Mouse (Mus musculus) heart, adult 8-10 months (tissue): ENCODE results near the gene BC034090. TPM values are rescaled to one million over a fixed set of nuclear protein-coding genes. Genes with fewer than 3 reads are reported as not detected.

Experiments
- DNase-seq: peaks from one replicate; pipeline ENCODE4 v3.0.0; 2022; ENCODE audit warnings: low spot score
- total RNA-seq, 4 experiments: library from RNA; stranded (reverse); gene quantifications; 2 replicates each; pipeline ENCODE4 v1.2.4; 2022

BC034090 gene
- total RNA-seq, 4 experiments from 2014 or later, result 33.0 to 42.1 (median 39.3) TPM

DNA sequence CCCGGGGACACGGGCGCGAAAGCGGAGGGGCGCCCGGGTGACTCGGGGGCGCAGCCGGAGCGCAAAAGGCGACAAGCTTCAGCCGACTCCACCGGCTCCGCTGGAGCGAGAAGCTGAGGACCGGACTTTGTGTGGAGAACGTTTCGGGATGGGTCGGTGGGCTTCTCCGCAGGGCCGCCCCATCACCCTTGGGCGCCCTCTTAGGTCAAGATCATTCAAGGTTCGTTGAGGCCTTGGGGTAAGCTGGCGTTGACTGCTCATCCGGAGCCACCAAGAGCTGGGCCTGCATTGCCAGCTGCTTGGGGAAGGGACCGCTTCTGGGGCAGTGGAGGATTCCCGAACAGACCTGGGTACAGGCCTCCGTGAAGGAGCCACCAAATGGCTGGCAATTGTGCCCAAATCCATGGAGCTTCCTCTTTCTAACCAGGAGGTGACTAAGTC, 547 bp upstream of the BC034090 start:
- no peak for DNase-seq

DNA sequence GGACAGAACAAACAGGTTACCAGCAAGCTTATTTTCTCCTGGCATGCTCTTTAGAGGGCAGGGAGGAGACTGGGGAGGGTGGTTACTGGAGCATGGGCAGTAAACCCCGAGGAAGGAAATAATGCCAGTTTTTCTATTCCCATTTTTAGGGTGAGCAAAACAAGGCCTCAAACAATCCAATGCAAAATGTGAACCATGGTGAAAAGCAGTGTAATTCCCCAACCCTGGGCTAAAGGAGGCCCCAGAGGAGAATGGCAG, 1.8 kb downstream of the BC034090 start:
- no peak for DNase-seq

DNA sequence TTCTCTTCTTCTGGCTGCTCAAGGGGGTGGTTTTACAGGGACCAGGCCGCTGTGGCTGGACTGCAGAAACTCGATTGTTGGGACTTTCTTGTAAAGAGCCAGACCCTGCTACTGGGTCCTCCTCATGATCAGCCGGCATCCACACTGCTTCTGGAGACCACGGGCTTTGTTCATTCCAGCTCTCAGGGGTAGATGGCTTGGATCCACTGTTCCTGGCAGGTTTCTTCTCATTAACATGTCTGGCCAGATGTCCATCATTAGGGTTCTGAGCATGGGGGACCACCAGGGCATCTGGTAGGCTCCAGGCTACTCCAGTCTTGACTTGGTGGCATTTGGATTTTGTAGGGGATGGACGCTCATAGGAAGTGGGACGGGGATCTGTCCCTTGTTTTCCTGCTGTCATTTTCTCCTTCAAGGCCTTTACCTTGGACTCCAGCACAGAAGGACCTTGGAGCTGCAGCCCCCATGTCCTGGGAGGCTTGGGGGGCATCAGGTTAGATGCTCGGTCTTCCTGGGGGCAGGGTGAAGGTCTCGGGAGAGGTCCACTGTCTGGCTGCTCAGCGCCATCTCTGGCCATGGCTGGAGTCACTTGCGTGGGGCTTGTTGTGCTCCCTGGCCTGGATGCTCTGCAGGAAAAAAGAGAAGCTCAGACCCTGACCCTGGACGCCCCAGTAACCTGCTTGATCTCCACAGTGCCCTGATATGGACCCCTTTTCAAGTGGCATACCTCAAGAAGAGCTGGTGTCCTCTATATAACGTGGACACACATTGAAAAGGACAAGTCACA, 2.4 kb downstream of the BC034090 start:
- DNase-seq, result no peak

DNA sequence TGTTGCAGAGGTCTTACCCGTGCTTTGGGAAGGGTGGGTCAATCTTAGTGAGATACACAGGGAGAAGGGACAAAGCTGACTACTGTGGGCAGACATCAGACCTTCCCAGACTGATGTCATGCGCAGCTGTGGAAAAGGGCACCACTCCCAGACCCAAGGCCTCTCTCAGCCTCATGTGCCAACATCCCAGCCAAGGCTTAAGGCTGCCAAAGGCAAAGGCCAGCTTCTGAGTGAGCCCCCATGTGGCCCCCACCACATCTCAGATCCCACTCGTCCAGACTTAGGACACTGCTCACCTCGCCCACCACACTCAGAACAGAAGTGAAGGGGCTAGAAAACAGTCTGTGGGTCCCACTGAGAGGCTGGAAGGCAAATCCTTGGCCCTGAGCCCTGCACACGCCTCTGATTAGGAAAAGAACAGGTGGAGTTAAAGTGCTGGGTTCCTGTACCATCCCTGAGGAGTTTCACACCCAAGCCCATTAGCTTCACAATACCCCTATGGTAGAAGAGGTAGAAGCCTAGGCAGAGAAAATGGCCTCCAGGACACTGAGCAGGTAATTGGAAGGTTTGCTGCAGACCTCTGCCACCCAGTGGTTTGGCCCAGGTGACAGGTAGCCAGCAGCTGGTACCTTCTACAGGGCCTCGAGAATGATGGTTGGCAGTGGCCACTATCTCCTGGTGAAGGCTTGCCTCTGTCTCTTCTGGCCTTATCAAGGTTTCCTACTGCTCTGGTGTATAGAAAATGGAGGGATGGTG, 4.1 kb downstream of the BC034090 start:
- DNase-seq, result no peak

DNA sequence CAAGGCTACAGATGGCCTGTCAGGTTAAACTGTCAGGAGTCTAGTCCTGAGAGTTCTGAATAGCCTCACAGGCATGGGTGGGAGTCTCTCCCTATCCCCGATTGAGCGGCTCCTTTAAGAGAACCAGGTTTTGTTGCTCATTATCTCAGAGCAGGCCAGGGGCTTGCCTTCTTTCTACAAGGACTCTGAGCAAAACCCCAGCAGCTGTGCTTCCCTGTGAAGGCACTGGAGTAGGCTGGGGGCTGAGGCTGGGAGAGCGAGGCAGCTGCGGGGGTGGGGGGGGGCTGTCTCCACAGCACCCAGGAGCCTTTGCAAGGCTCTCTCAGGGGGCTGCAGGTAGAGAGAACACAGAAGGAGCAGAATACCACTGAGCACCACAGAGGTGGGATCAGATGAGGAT, 5.1 kb downstream of the BC034090 start:
- DNase-seq, result no peak

DNA sequence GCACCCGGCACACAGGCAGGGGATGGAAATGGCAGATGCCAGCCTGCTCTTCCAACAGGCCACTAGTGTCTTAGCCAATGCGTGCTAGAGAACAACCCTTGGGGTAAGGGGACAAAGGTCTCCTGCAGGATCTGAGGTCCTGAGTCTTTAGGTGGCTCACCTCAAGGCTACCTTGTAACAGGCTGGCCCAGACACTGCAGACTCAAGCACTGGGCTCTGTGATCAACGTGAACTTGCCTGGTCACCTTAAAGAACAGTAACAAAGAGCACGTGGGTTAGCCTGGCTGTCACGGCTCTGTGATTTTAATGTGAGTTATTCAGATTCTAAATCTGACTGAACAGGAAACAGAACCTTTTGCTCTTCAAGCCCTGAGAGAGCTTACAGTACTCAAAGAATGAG, 6.1 kb downstream of the BC034090 start:
- DNase-seq, result no peak

DNA sequence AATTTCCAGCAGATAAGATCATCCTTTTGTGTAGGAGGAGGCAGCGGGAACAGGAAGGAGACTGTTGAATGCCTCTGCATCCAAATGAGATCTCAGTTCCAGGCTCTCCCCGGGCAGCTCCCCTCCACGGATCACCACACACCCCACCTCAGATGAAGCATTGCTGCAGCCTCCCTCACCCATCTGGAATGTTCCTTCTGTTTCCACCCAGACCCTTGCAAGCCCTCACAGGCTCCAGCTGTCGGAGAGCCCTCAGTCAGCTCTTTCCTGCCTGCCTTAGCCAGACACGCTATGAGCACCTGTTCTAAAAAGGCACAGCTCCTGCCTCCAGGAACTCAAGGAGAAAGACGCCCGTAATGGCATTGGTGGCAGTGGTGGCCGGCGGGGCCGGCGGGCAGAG, 6.9 kb downstream of the BC034090 start:
- DNase-seq, result no peak

DNA sequence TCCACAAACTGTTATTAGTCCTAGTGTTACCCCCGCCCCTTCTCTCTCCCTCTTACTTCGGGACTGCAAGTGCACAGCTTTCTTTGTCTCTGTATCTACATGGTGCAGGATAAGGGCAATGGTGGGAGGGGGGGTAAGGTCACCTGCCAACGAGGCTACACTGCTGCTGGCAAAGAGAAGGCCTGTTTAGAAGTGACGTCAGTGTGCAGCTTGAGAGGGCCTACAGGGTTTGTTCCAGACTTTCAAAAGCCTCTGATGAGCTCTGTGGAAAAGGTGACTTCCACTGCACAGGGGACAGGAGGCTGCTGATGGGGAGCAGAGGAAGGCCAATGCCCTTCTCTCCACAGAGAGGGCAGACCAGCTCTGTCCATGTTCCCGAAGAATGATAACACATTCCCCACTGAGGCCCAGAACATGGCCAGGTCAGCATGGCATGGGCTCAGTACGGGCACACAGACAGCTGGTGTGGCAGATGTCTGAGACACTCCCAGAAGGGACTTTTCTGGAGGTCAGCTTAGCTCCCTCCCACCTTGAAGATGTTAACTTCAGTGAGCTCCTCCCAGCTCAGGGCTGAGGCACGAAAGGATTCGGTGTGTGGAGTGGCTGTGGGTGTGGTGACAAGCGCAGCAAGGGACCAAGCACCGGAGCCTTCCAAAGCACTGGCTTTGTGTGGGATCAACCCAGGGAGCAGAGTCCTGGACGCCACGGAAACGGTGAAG, 7.8 kb downstream of the BC034090 start:
- no peak for DNase-seq

DNA sequence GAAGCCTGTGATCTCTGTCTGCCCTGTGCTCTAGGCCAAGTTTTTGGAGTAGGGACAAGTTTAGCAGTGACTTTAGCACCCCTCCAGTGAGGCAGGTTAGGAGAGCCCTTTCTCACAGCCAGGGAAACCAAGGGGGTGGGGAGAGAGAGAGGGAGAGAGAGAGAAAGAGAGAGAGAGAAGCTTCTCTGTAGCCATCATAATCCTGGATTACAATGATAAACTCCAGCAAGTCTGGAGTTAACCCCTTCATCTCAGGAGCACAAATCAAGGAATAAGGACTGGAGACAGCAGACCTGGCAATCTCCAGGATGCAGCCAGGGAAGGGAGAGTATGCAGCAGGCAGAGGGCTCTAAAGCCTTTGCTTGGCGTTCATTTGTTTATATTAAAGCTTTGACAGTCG, 8.6 kb downstream of the BC034090 start:
- no peak for DNase-seq

DNA sequence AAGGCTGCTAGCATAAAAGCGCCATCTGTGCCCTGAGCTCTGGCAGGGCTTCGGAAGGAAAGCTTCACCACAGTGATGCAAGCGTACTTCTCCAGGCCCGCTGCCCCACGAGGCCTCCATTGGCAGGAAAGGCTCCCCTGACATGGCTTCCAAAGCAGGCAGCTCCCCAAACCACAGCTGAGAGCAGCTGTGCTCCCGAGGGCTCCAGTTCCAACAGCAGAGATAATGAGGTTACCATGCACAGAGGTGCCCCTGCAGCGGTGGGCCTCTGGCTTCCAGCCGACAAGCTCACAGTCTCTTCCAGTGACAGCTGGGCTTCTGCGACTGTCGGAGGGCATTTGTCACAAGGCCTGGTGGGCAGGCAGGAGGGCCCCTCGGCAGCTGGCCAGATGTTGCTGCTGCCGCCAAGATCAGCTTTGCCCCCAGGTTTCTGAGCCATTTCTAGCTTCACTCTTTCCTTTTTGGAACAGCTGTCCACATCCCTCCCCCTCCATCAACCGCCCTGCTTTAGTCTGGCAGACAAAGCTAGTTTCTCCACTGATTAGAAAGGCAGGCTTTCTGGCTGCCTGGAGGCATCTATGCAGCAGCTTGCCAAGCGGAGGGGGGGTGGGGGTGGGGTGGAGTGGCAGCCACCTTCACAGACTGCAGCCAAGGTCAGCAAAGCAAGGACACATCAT, 10.2 kb downstream of the BC034090 start:
- DNase-seq, result peak; percentile 81

DNA sequence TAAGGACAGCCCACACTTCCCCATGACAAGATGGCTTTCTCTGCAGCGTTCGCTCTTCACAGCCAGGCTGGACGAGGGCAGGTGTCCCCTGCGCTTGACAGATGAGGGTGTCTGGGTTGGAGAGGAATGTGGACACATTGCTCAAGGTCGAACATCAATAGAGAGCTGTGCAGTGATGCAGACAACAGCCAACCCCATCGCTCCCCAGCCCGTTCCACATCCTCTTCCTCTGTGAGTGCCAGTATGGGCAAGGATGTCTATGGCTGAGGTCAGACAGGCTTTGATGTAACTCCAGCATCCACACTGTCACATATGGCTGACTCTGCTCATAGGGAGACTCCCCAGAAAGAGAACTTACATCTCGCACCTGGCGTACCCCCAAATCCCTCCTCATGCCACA, 10.9 kb downstream of the BC034090 start:
- DNase-seq, result no peak

DNA sequence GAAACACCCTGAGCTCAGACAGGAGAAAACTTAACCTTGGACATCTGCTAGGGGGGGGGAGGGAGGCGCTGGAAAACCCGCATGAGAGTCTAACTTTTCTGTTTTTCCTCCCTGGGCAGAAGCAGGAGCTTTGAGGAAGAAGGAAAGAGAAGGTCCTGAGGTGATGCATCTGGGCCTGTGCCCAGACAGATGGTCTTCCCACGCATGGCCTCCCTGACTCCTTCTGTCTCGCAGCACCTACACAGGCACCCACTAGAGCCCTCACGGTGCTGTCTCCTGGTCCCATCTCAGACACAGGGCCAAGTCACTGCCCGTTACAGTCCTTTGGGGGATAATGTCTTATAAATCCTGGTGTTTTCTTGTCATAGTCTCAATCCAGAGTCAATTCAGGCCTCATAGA, 11.5 kb downstream of the BC034090 start:
- no peak for DNase-seq

DNA sequence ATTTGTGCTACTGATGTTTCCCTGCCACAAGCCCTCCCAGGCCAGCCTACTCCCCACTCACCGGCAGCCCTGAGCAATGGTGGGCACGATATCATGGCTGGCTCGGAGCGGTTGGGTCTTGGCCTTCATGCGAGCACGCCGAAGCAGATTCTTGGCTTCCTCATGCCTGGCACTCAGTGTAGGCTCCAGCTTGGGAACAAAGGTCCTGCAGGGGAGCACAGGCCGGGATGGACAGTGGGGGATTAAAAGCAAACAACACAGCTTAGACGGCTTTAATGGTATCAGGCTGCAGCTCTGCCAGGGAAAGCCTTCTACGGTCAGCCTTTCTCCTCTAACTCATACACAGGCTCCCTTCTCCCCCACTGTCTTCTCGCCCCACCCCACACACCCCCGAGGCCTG, 11.9 kb downstream of the BC034090 start:
- DNase-seq, result no peak

DNA sequence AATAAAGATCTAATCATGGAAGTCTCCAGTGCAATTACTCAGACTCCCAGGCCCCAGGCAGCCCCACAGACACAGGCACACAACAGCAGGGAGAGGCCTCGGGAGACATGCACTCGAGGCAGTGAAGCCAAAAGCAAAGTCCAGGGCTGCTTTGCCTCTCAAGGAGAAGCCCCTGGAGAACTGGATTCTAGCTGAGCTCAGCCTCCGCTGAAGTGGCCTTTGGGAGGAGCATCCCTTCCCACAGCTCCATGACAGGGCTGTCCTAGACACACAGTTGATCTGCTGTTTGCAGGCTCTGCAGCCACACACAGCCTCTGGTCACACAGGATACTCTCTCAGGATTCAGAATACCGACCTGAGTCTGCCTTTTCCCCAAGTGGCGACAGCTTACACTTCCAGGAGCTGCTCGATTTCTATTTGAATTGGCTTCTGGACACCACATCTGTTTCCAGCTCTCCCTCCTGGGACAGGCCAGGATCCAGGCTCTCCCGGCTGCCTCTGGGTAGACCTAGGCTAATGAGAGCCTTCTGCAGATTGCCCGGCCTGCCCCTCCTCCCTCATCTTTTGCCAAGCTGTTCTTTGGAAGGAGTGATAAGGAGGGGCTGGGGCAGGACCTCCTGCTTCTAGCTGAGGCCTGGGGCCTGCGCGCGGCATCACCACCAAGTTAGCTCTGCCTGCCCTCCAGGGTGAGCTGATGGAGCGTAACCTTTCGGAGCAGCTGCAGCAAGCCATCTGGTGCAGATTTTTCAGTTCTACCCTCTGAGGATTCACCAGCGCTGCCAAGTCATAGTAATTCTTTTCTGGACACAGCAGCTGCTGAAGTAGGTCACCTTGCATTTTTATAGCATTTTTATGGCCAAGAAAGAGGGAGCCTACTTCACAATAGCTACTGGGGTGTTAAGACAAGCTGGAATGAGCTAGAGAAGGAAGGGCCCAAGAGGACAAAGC, 14.5 kb downstream of the BC034090 start:
- no peak for DNase-seq

DNA sequence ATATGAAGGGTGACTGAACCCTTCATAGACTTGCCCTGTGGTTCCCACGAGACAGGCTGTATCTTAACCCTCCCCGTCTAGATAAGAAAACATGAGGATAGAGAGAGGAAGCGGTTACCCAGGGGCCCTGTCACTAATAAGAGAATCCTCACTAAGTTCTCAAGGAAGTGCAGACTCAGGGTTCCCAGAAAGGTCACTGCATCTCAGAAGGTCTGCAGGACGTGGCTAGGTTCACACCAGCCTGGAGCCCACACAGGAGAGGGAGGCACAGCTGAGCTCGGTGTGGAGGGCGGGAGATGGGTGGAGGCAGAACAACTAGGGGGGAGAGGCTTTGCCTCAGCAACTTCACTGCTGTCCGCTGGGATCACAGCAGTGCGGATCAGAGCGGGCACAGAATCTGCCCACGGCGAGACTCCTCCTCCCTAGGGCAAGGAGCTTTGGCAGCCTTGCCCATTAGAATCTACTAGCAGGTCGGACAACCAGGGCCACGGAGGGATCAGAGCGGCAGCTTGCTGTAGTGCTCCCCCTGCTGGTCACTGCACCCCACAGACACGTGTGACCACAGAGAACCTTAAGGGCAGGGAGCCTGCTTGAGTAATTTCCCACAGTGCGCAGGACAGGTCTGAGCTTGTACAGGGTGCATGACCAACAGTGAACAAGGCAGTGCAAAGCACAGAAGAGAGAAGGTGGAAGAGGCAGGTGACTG, 20.2 kb downstream of the BC034090 start:
- no peak for DNase-seq

DNA sequence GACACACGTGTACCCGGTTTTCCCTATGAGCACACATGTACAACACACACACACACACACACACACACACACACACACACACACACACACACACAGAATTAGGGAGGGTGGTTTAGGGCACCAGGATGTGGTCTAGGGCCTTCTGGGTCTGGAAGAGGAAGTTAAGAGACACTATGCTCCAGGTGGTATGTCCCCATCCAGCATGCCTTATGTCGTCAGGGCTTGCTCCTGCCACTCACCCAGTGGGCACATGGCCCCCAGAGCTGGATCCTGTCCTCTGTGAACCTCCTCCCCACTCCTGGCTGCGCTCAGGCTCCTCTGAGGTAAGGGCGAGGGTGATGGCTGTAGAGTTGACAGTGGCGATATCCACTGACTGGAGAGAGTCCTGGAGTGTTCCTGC, 21.2 kb downstream of the BC034090 start:
- no peak for DNase-seq

DNA sequence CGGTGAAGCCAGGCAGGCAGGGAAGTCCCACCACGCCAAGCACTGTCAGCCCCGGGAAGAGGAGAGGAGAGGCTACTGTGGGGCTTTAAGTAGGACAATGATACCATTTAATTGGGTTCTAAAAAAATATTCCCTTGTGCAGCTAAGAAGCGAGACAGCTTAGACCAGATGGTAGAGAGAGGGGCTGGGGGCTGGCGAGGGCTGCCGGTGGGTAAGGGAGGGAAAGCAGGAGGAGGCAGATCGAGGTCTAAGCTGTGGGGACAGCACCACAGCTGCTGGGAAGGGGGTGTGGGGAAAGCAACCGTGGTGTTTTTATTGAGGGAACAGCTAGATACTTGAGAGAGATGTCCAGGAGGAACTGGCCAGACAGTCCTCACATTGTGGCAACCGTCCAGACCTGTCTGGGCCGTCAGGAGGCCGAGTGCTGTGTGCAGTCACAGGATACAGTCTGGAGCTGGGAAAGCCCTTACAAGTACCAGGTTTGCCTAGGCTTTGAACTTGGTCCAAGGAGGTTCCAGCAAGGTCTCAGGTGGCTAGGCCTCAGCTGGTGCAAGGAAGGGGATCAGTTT, 22.1 kb downstream of the BC034090 start:
- DNase-seq, result no peak

DNA sequence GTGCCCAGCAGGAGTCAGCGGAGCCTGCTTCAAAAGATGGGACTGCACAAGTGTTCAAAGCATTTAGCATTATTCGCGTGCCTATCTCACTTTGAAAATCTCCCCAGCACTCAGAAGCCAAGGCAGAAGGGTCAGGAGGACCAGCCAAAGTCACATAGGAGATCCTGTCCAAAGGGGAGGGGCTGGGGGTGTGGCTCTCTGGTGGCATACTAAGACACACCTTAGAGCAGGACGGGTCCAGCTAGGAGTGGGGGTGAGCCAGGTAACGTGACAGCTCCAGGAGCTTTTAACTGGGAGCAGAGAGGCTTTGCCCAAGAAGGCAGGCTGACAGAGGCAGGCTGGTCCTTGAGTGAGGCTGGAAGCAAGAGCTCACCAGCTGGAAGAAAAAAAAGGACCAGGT, 25.3 kb downstream of the BC034090 start:
- no peak for DNase-seq

DNA sequence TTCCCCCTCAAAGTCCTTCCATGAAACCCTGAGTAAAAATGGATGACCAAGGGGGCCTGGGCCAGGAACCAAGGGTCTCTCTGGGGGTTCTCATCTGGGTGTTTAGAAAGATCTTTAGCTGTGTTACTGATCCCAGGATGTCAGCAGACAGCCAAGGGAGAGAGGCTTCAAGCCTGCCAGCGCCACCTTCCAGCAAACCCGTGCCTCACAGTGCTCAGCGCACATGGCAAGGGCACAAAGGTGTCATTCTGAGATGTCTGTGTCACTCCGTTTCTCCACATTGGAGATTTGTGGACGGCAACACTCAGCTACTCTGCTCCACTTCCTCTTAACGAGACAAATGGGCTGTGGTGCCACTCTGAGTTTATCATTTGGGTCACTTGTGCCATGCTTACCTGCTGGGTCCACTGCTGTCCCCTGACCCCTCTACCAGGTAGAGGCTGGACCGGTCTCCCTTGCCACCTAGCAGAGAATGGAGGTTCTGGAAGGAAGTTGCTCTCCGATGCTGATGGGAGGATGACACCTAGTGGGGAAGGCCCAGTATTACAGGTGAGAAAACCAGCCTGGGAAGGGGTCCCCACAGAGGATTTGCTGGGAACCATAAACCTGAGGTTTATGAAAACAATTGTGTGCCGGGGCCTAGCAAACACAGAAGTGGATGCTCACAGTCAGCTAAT, 26.2 kb downstream of the BC034090 start:
- no peak for DNase-seq

DNA sequence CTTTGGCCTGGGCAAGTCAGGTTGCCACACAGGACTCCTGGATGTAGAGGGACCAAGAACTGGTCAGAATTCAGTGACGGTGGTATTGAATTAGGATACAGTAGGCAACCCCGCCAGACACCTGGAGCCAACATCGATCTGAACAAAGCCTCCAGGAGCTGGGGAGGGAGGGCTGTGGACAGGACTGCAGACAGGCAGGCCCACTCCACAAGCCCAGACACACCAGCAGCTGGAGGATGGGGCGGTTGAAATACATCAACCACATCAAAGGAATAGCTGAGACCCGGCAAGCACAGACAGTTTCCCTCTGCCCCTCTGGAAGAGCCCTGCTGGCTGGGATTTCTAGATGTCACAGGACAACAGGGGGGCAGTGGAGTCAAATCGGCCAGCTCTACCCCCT, 27.4 kb downstream of the BC034090 start:
- DNase-seq, result no peak
